Mouse (Mus musculus): ENCODE results near the gene Fpr1.

The Fpr1 gene

GRCm38 (mm10) chr17:17826751-17827657 lies 56.7 kb downstream of the Fpr1 start, which contains the start of gene Spaca6:
TSS of gene Spaca6 (plus strand) at chr17:17827158.
- in situ Hi-C loops (cut with MboI, MseI): no loop called here
